Mouse (Mus musculus) C2C12 (cell line): Measurements from ENCODE around the gene Gm3776.

Source experiments
- CEBPB ChIP-seq: IDR thresholded peaks from one replicate; pipeline ENCODE4 v1.6.1; 2011; ENCODE audit warnings: low read depth, mild to moderate bottlenecking, control low read depth, moderate library complexity
- CTCF ChIP-seq: IDR thresholded peaks from one replicate; pipeline ENCODE4 v1.5.1; 2011; ENCODE audit not compliant: control insufficient read depth, insufficient read depth, insufficient read length
- FOSL1 ChIP-seq: IDR thresholded peaks from one replicate; pipeline ENCODE4 v1.8.0; 2011; ENCODE audit warnings: mild to moderate bottlenecking, low read length; ENCODE audit not compliant: poor library complexity, insufficient read depth, severe bottlenecking
- MAX ChIP-seq: IDR thresholded peaks from one replicate; pipeline ENCODE4 v1.6.1; 2011; ENCODE audit warnings: mild to moderate bottlenecking, control low read depth
- MYOD1 ChIP-seq: IDR thresholded peaks from one replicate; pipeline ENCODE4 v1.6.1; 2011; ENCODE audit warnings: low read depth; ENCODE audit not compliant: control insufficient read depth, insufficient read length
- MYOG ChIP-seq: IDR thresholded peaks from one replicate; pipeline ENCODE4 v1.6.1; 2011; ENCODE audit not compliant: control insufficient read depth, insufficient read length; ENCODE audit errors: extremely low read depth
- USF1 ChIP-seq: IDR thresholded peaks from one replicate; pipeline ENCODE4 v1.6.1; 2011; ENCODE audit warnings: low read depth, mild to moderate bottlenecking, control low read depth, moderate library complexity

DNA sequence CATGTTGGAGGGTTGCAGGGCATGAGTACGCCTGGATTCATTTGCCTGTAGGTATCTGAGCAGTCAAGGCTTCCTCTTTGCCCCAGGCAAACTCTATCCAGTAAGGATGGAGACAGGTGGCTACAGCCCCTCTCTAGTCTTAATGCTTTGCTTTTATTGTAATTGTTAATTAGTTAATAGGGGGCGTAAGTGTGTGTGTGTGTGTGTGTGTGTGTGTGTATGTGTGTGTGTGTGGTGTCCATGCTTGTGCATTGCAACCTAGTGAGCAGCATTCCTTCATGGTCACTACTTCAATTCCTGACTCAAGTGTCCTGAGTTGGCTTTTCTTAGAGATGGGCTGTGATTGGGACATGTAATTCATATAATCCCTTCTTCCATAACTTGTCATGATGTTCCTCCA is 57.8 kb downstream of the Gm3776 start, which contains the start of gene Omt2a:
- no peak for TF ChIP-seq MYOD1
- TF ChIP-seq MYOG = no peak
- no peak for TF ChIP-seq CTCF
- no peak for TF ChIP-seq MAX
- TF ChIP-seq USF1 = no peak
- no peak for TF ChIP-seq FOSL1
- no peak for TF ChIP-seq CEBPB
